Mouse (Mus musculus) stomach, embryonic 16.5 days (tissue): ENCODE measurements at regions not wholly inside any gene's neighbourhood (a gene's known extent, or its start where the extent isn't known, plus 50 kb on each side); places are given as distances from the start of the nearest gene placed in this dataset.

Experiments used
- ATAC-seq: fragments of 200-750 bp; cut with Nextera tagmentation; 2 replicates; pipeline ENCODE4 v1.8.0; 2017; ENCODE audit warnings: moderate number of reproducible peaks, moderate TSS enrichment; ENCODE audit not compliant: insufficient read depth, low FRiP score
- H3K27ac ChIP-seq: fragments of 300-500 bp; sonication (generic); 2 replicates; pipeline ENCODE4 v1.5.1; 2014; ENCODE audit warnings: low read length
- H3K27me3 ChIP-seq: fragments of 300-500 bp; sonication (generic); 2 replicates; pipeline ENCODE4 v1.6.1; 2014; ENCODE audit warnings: low read length, control low read depth, mixed read lengths; ENCODE audit not compliant: control insufficient read depth, insufficient read depth
- H3K36me3 ChIP-seq: fragments of 300-500 bp; sonication (generic); 2 replicates; pipeline ENCODE4 v1.6.1; 2014; ENCODE audit warnings: low read length; ENCODE audit not compliant: control insufficient read depth, insufficient read depth
- H3K4me1 ChIP-seq: fragments of 300-500 bp; sonication (generic); 2 replicates; pipeline ENCODE4 v1.6.1; 2014; ENCODE audit warnings: low read length, control low read depth, mixed read lengths; ENCODE audit not compliant: control insufficient read depth, insufficient read depth
- H3K4me2 ChIP-seq: fragments of 300-500 bp; sonication (generic); 2 replicates; pipeline ENCODE4 v1.6.1; 2014; ENCODE audit warnings: low read depth, low read length, mixed read lengths
- H3K4me3 ChIP-seq: fragments of 300-500 bp; sonication (generic); replicated peaks from 2 replicates; pipeline ENCODE4 v1.5.1; 2014; ENCODE audit warnings: mild to moderate bottlenecking, low read length
- H3K9ac ChIP-seq: fragments of 300-500 bp; sonication (generic); 2 replicates; pipeline ENCODE4 v1.6.1; 2014; ENCODE audit warnings: low read length
- H3K9me3 ChIP-seq: fragments of 300-500 bp; sonication (generic); replicated peaks from 2 replicates; pipeline ENCODE4 v1.6.1; 2016; ENCODE audit warnings: low read length, control low read depth; ENCODE audit not compliant: control insufficient read depth
- WGBS: fragments of 180-500 bp; shearing (Covaris S2); extraction: QIAGEN DNeasy Blood & Tissue Kit; methylation state at CpG from one replicate; pipeline ENCODE4 v1.1.7; 2014; 5-methylcytosine and 5-hydroxymethylcytosine counted together

DNA sequence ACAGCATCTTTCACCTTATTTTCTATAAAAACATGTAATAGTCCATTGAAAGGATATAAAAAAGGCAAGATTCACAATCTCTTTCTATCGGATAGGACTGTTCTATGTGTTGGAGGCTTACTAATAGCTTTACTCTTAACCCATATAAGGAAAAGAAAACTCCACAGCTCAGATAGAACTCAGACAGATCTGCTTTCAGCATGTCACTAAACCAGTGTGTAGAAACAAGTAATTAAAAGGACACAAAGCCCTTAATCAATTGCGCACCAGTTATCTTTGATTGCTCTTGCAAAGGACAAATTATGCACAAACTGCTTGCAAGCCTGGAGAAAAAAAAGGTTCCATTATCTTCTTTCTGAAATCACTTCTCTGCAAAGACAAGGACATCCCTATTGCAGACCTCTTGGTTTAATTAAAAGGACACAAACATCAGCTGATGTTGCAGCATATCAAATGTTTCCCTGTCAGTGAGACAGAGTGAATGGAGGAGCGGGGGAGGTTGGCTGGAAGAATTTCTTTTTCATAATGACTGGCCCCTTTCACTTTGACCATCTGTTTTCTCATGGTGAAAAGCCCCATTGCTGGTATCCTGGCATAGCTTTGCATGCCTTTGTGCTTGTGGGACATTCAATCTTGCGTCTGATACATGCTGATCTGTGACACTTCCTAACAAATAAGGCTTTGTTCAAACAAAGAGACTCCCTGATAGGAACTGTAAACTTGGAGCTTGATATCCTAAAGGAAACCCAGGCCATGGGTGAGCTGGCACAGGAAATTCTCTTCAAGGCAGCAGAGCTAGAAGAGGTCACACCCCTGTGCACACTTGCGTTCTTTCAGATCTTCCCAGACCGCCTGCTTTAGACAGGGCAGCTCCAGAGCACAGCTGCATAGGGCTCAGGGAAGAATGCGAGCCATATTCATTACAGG, 162.8 kb upstream of the Rgmb start:
- ATAC-seq: peak; percentile 67; the same call in 1 of the 2 replicates
- H3K9ac ChIP-seq: no peak overlapping the region
- H3K27me3 ChIP-seq: no peaks in the 10 kb centered on the region
- no peak overlapping the region for H3K4me2 ChIP-seq
- peaks cover 12% of the 10 kb centered on the region; the same call in 1 of the 2 replicates for H3K4me1 ChIP-seq
- H3K9me3 ChIP-seq: peaks cover 3% of the 10 kb centered on the region; the same call in 1 of the 2 replicates
- H3K4me3 ChIP-seq: no peak overlapping the region
- H3K27ac ChIP-seq: peak overlapping the region; percentile 9; the same call in 1 of the 2 replicates
- WGBS: 28% methylated on average over 7 of the region's 7 CpGs
- no peaks in the 10 kb centered on the region for H3K36me3 ChIP-seq

- Histone ChIP-seq H3K27ac (no peak overlapping the region), H3K4me3 (no peak overlapping the region), H3K4me2 (no peak overlapping the region), H3K9me3 (no peaks in the 10 kb centered on the region), H3K27me3 (no peaks in the 10 kb centered on the region), H3K36me3 (no peaks in the 10 kb centered on the region), H3K9ac (no peak overlapping the region), H3K4me1 (peaks cover 9% of the 10 kb centered on the region; the same call in 1 of the 2 replicates)
- WGBS: 73% methylated on average over 5 of the region's 5 CpGs
- ATAC-seq: no peak
Measured at GRCm38 (mm10) chr17:15991916-15992315, 161.1 kb upstream of the Rgmb start.

DNA sequence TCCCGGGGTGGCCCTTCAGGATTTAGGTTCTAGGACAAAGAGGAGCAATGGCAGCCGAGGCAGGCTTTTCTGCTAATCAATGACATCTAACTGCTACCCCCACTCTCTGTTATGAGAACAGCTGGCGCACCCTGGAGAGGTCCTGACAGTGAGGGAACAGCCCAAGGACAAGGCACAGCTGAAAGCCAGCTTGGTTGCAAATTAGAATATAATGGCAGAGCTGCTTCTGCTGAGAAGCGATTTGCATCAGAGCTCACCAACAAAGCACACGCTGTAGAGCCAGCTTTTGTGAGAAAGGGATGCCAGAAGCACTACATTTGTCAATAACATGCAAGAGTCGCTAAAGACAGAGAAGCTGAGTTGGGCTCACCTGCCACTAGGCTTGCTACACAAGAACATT, 159.5 kb upstream of the Rgmb start:
- Histone ChIP-seq H3K9me3 (no peaks in the 10 kb centered on the region), H3K9ac (no peak overlapping the region), H3K4me2 (no peak overlapping the region), H3K36me3 (no peaks in the 10 kb centered on the region), H3K4me1 (peaks cover 9% of the 10 kb centered on the region; the same call in 1 of the 2 replicates), H3K27ac (no peak overlapping the region), H3K27me3 (no peaks in the 10 kb centered on the region), H3K4me3 (no peak overlapping the region)
- 0 out of 2 replicates have a peak, but pooled peaks have one; percentile 27 for ATAC-seq
- WGBS: 26% methylated on average over 6 of the region's 6 CpGs

GRCm38 (mm10) chr17:15981558-15981957, 150.7 kb upstream of the Rgmb start:
- Histone ChIP-seq H3K4me3 (no peak overlapping the region), H3K4me1 (no peaks in the 10 kb centered on the region), H3K27ac (no peak overlapping the region), H3K9ac (no peak overlapping the region), H3K9me3 (no peaks in the 10 kb centered on the region), H3K4me2 (no peak overlapping the region), H3K36me3 (no peaks in the 10 kb centered on the region), H3K27me3 (no peaks in the 10 kb centered on the region)
- WGBS: 33% methylated on average over 2 of the region's 2 CpGs
- no peak for ATAC-seq

- no peak for ATAC-seq
- H3K27me3 ChIP-seq: no peaks in the 10 kb centered on the region
- no peak overlapping the region for H3K27ac ChIP-seq
- no peaks in the 10 kb centered on the region for H3K4me1 ChIP-seq
- no peaks in the 10 kb centered on the region for H3K9me3 ChIP-seq
- H3K4me3 ChIP-seq: no peak overlapping the region
- H3K9ac ChIP-seq: no peak overlapping the region
- H3K36me3 ChIP-seq: no peaks in the 10 kb centered on the region
- WGBS: 39% methylated on average over 7 of the region's 7 CpGs
- H3K4me2 ChIP-seq: no peak overlapping the region
Measured at GRCm38 (mm10) chr17:15977374-15978031, 146.7 kb upstream of the Rgmb start.

DNA sequence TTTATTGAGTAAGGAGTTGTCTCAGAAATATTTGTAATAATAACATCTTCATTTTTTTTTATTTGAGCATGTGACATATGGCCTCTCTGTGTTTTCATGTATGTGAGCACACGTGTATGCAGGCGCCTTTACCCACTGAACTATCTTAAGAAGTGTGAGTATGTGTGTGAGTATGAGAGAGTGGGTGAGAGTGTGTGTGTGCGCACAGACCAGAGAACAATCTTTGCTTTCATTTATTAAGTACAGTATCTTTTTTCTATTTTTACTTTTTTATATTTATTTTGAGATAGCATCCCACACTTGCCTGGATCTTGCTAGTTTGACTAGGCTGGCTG, 140.5 kb upstream of the Rgmb start:
- Histone ChIP-seq H3K4me3 (no peak overlapping the region), H3K9me3 (no peaks in the 10 kb centered on the region), H3K9ac (no peak overlapping the region), H3K4me1 (peaks cover 6% of the 10 kb centered on the region), H3K27ac (no peak overlapping the region), H3K4me2 (no peak overlapping the region), H3K36me3 (no peaks in the 10 kb centered on the region), H3K27me3 (no peaks in the 10 kb centered on the region)
- no peak for ATAC-seq
- WGBS: 72% methylated on average over 3 of the region's 3 CpGs

DNA sequence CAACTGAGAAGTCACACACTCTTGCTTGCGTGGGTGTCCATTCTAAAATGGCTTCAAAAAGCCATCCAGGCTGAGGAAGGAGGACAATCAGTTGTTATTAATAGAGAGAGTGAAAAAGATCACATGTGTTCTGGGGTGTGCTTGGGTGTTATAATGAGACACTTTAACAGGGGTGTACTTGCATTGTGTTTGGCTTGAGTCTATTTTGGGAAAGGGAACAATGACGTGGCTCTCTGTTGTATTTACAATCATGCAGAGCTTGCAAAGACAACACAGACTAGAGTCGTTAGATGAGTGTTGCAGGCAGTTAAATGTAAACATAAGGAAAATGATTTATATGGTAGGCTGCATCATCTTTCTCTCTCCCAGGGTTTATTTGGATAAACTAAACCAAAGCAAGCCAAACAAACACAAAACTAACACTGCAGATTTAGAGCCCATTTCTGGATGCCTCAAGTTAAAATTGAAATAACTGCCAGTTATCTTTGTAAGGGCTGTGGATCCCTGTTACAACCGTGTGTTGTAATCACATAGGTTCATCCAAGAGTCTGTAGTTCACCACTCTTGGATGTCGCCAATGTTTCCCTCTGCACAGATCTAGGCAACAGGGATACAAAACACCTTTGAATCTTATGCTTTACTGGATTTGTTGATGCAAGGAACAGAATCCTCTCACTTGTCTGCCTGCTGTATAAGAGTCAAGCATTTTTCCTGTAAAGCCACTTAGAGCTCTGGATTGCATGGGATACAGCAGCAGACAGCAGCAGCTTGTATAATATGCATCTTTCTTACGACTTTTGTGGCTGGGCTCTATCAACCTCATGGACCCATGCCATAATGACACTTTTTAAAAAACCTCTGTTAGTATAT, 139.9 kb upstream of the Rgmb start:
- ATAC-seq: peak; percentile 71; the same call in 1 of the 2 replicates
- WGBS: 39% methylated on average over 6 of the region's 6 CpGs

GRCm38 (mm10) chr17:15968331-15968730, 137.5 kb upstream of the Rgmb start:
- H3K36me3 ChIP-seq: no peaks in the 10 kb centered on the region
- no peak overlapping the region for H3K4me2 ChIP-seq
- no peak for ATAC-seq
- H3K27me3 ChIP-seq: no peaks in the 10 kb centered on the region
- no peak overlapping the region for H3K27ac ChIP-seq
- H3K4me1 ChIP-seq: peaks cover 6% of the 10 kb centered on the region
- H3K9me3 ChIP-seq: no peaks in the 10 kb centered on the region
- 78% methylated on average over 5 of the region's 5 CpGs for WGBS
- H3K9ac ChIP-seq: no peak overlapping the region
- H3K4me3 ChIP-seq: no peak overlapping the region

More for the DNA sequence above, 139.9 kb upstream of the Rgmb start:
- peak overlapping the region; percentile 9 for H3K27ac ChIP-seq
- no peak overlapping the region for H3K4me2 ChIP-seq
- no peak overlapping the region for H3K9ac ChIP-seq
- no peaks in the 10 kb centered on the region for H3K27me3 ChIP-seq
- H3K9me3 ChIP-seq: no peaks in the 10 kb centered on the region
- H3K4me3 ChIP-seq: no peak overlapping the region
- peaks cover 6% of the 10 kb centered on the region for H3K4me1 ChIP-seq
- H3K36me3 ChIP-seq: no peaks in the 10 kb centered on the region
